Mouse (Mus musculus) limb, embryonic 14.5 days (tissue): ENCODE data around the gene Pqlc2. TPM values are rescaled to one million over a fixed set of nuclear protein-coding genes. Genes with fewer than 3 reads are reported as not detected.

Experiments used
- ATAC-seq: fragments of 200-750 bp; cut with Nextera tagmentation; 2 replicates; pipeline ENCODE4 v1.8.0; 2017; ENCODE audit warnings: low read depth, moderate number of reproducible peaks, moderate TSS enrichment; ENCODE audit not compliant: low FRiP score
- DNase-seq: peaks from one replicate; pipeline ENCODE4 v3.0.0-alpha.2; 2015; ENCODE audit warnings: low spot score
- H3K27ac ChIP-seq: fragments of 300-500 bp; sonication (generic); replicated peaks from 2 replicates; pipeline ENCODE4 v1.5.1; 2014; ENCODE audit warnings: low read depth, mild to moderate bottlenecking, low read length, moderate library complexity, mixed read lengths
- H3K27me3 ChIP-seq: fragments of 300-500 bp; sonication (generic); 2 replicates; pipeline ENCODE4 v1.6.1; 2014; ENCODE audit warnings: low read length, mixed read lengths; ENCODE audit not compliant: control insufficient read depth, insufficient read depth
- H3K36me3 ChIP-seq: fragments of 300-500 bp; sonication (generic); 2 replicates; pipeline ENCODE4 v1.6.1; 2014; ENCODE audit warnings: mild to moderate bottlenecking, low read length, moderate library complexity, mixed read lengths; ENCODE audit not compliant: control insufficient read depth, insufficient read depth
- H3K4me1 ChIP-seq: fragments of 300-500 bp; sonication (generic); 2 replicates; pipeline ENCODE4 v1.6.1; 2014; ENCODE audit warnings: antibody characterized with exemption, low read length, mixed read lengths; ENCODE audit not compliant: control insufficient read depth, insufficient read depth
- H3K4me2 ChIP-seq: fragments of 300-500 bp; sonication (generic); replicated peaks from 2 replicates; pipeline ENCODE4 v1.6.1; 2014; ENCODE audit warnings: low read depth, mild to moderate bottlenecking, low read length, moderate library complexity; ENCODE audit not compliant: severe bottlenecking
- H3K4me3 ChIP-seq: fragments of 300-500 bp; sonication (generic); replicated peaks from 2 replicates; pipeline ENCODE4 v1.5.1; 2014; ENCODE audit warnings: low read length
- H3K9ac ChIP-seq: fragments of 300-500 bp; sonication (generic); 2 replicates; pipeline ENCODE4 v1.6.1; 2014; ENCODE audit warnings: mild to moderate bottlenecking, low read depth, low read length, moderate library complexity; ENCODE audit not compliant: severe bottlenecking
- H3K9me3 ChIP-seq: fragments of 300-500 bp; sonication (generic); 2 replicates; pipeline ENCODE4 v1.6.1; 2016; ENCODE audit warnings: low read length; ENCODE audit not compliant: control insufficient read depth
- POLR2A ChIP-seq: fragments of 200-500 bp; IDR thresholded peaks from 2 replicates; pipeline ENCODE4 v1.8.0; 2012; ENCODE audit warnings: inconsistent platforms, mild to moderate bottlenecking, moderate library complexity, borderline replicate concordance; ENCODE audit not compliant: insufficient read depth, insufficient read length; ENCODE audit errors: extremely low read depth
- WGBS: fragments of 180-500 bp; shearing (Covaris S2); extraction: QIAGEN DNeasy Blood & Tissue Kit; methylation state at CpG from one replicate; pipeline ENCODE4 v1.1.7; 2014; 5-methylcytosine and 5-hydroxymethylcytosine counted together
- polyA plus RNA-seq, 2 experiments: library from polyadenylated mRNA; depleted of rRNA in 1 of 2; stranded (reverse) in 1 of 2; unstranded in 1 of 2; fragments of >200 nt; fragmentation: Nextera tagmentation in 1 of 2; extraction: Ambion mirVana in 1 of 2; gene quantifications; 2 replicates each; pipeline versions ENCODE4 v1.2.1 to v1.2.3; 2012 to 2014

Gene Pqlc2
- polyA plus RNA-seq, 2 experiments, result 12.9 to 20.7 TPM

- Histone ChIP-seq H3K9ac (no peak overlapping the region), H3K4me2 (no peak overlapping the region), H3K27ac (peak overlapping the region; percentile 34), H3K36me3 (peaks cover 50% of the 10 kb centered on the region), H3K9me3 (no peaks in the 10 kb centered on the region), H3K4me3 (no peak overlapping the region), H3K27me3 (no peaks in the 10 kb centered on the region), H3K4me1 (peaks cover 49% of the 10 kb centered on the region)
- WGBS, result 59% methylated on average over 13 of the region's 13 CpGs
- no peak for ATAC-seq
- no peak for DNase-seq
- no peak for TF ChIP-seq POLR2A
These were observed 44.6 kb downstream of the Pqlc2 start for GRCm38 (mm10) chr4:139265783-139266499.

- 89% methylated on average over 6 of the region's 6 CpGs for WGBS
- no peak overlapping the region for H3K27ac ChIP-seq
- ATAC-seq (no peak), DNase-seq (no peak)
- H3K36me3 ChIP-seq, result peaks cover 68% of the 10 kb centered on the region
- no peak overlapping the region for H3K9ac ChIP-seq
- H3K9me3 ChIP-seq, result no peaks in the 10 kb centered on the region
- no peak for TF ChIP-seq POLR2A
- peaks cover 55% of the 10 kb centered on the region for H3K4me1 ChIP-seq
- no peak overlapping the region for H3K4me2 ChIP-seq
- no peaks in the 10 kb centered on the region for H3K27me3 ChIP-seq
- no peak overlapping the region for H3K4me3 ChIP-seq
These were observed 47.5 kb downstream of the Pqlc2 start for GRCm38 (mm10) chr4:139262981-139263380.

- WGBS, result 27% methylated on average over 11 of the region's 11 CpGs
- TF ChIP-seq POLR2A, result no peak
- DNase-seq (peak; percentile 84), ATAC-seq (peak; percentile 80)
- Histone ChIP-seq H3K4me3 (no peak overlapping the region), H3K9me3 (no peaks in the 10 kb centered on the region), H3K9ac (peak overlapping the region; percentile 40; the same call in 1 of the 2 replicates), H3K4me1 (peaks cover 56% of the 10 kb centered on the region), H3K36me3 (peaks cover 60% of the 10 kb centered on the region), H3K4me2 (no peak overlapping the region), H3K27ac (peak overlapping the region; percentile 94), H3K27me3 (no peaks in the 10 kb centered on the region)
These were observed 51.1 kb downstream of the Pqlc2 start for GRCm38 (mm10) chr4:139259302-139259871.

GRCm38 (mm10) chr4:139258621-139259301 lies 51.7 kb downstream of the Pqlc2 start:
- no peak overlapping the region for H3K4me3 ChIP-seq
- H3K4me2 ChIP-seq, result no peak overlapping the region
- ATAC-seq, result no peak
- no peak for DNase-seq
- H3K27ac ChIP-seq, result peak overlapping the region; percentile 94
- H3K36me3 ChIP-seq, result peaks cover 54% of the 10 kb centered on the region
- TF ChIP-seq POLR2A, result no peak
- H3K9ac ChIP-seq, result peak overlapping the region; percentile 40; the same call in 1 of the 2 replicates
- 49% methylated on average over 6 of the region's 6 CpGs for WGBS
- H3K4me1 ChIP-seq, result peaks cover 60% of the 10 kb centered on the region
- H3K9me3 ChIP-seq, result no peaks in the 10 kb centered on the region
- no peaks in the 10 kb centered on the region for H3K27me3 ChIP-seq

GRCm38 (mm10) chr4:139256708-139257107 lies 53.8 kb downstream of the Pqlc2 start:
- DNase-seq, result no peak
- no peak for TF ChIP-seq POLR2A
- no peak for ATAC-seq
- Histone ChIP-seq H3K4me2 (no peak overlapping the region), H3K4me3 (no peak overlapping the region), H3K9ac (no peak overlapping the region), H3K4me1 (peaks cover 79% of the 10 kb centered on the region), H3K27ac (peak overlapping the region; percentile 48; the same call in 1 of the 2 replicates), H3K9me3 (no peaks in the 10 kb centered on the region), H3K36me3 (peaks cover 33% of the 10 kb centered on the region), H3K27me3 (no peaks in the 10 kb centered on the region)
- WGBS, result 34% methylated on average over 8 of the region's 8 CpGs
